Mouse (Mus musculus): ENCODE measurements around the gene Bri3bp. TPM values are rescaled to one million over a fixed set of nuclear protein-coding genes. Genes with fewer than 3 reads are reported as not detected.
"Not testable (repeated sequence)": the region's sequence is repeated elsewhere in the genome, so short reads cannot be mapped to it uniquely, and the experiment has no call there.

Bri3bp gene
- 100 to 1,000 TPM; 105 to 106 TPM for total RNA-seq (2021)

GRCm38 (mm10) chr5:125441234-125442114 is at the start of gene Bri3bp:
Gene Bri3bp (plus strand): TSS chr5:125441568.
- peak; percentile 58 to 60 for DNase-seq

- DNase-seq, result peak; percentile 62 to 67
Measured at GRCm38 (mm10) chr5:125391609-125392008, 49.8 kb upstream of the Bri3bp start.

- DNase-seq, result not testable (repeated sequence)
Measured at GRCm38 (mm10) chr5:125392176-125392575, 49.2 kb upstream of the Bri3bp start.

GRCm38 (mm10) chr5:125392618-125392976 is 48.8 kb upstream of the Bri3bp start:
- no peak for DNase-seq

GRCm38 (mm10) chr5:125392977-125393621 is 48.3 kb upstream of the Bri3bp start:
- DNase-seq, result peak; percentile 91 to 92

- peak; percentile 61 to 67 for DNase-seq
Measured at GRCm38 (mm10) chr5:125393622-125394603, 47.5 kb upstream of the Bri3bp start.

GRCm38 (mm10) chr5:125395008-125395407 is 46.4 kb upstream of the Bri3bp start:
- no peak for DNase-seq

GRCm38 (mm10) chr5:125400903-125401302 is 40.5 kb upstream of the Bri3bp start:
- no peak for DNase-seq

GRCm38 (mm10) chr5:125402476-125402875 is 38.9 kb upstream of the Bri3bp start:
- no peak for DNase-seq

- no peak for DNase-seq
Measured at GRCm38 (mm10) chr5:125402991-125403390, 38.4 kb upstream of the Bri3bp start.

GRCm38 (mm10) chr5:125403481-125404465 is 37.6 kb upstream of the Bri3bp start:
- DNase-seq, result peak; percentile 75 to 81

- DNase-seq, result no peak
Measured at GRCm38 (mm10) chr5:125404536-125404902, 36.8 kb upstream of the Bri3bp start.

GRCm38 (mm10) chr5:125404903-125405545 is 36.3 kb upstream of the Bri3bp start:
- DNase-seq, result peak; percentile 72 to 73

GRCm38 (mm10) chr5:125405546-125406248 is 35.7 kb upstream of the Bri3bp start:
- DNase-seq, result peak; percentile 85 to 91

GRCm38 (mm10) chr5:125406322-125407016 is 34.9 kb upstream of the Bri3bp start:
- peak; percentile 66 to 72 for DNase-seq

GRCm38 (mm10) chr5:125407020-125407830 is 34.1 kb upstream of the Bri3bp start:
- no peak for DNase-seq

GRCm38 (mm10) chr5:125407910-125408575 is 33.3 kb upstream of the Bri3bp start:
- DNase-seq, result no peak

- peak; percentile 89 to 90 for DNase-seq
Measured at GRCm38 (mm10) chr5:125408842-125409241, 32.5 kb upstream of the Bri3bp start.

Data from layer of hippocampus, postnatal 36 days (tissue).